Mouse (Mus musculus): ENCODE data around the gene Camta1.

Camta1 gene

DNA sequence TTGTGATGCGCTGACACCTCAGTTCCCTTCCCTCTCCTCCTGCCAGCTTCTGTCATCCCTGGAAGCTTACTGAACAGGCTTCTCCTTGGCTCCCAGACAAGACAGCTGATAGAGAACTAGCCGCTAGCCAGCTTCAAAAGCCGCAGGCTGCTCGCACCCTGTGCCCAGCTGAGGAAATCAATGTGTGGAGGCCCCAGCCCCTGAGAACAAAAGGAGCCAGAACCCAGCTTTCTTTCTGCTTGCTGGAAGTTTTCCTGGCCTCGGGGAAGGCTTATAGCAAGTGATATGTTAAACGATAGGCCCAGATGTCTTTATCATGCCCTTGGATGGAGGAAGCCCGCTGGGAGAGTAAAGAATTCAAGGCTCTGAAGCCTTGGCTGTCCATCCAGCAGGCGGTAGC, 411.7 kb downstream of the Camta1 start:
- DNase-seq (ENCODE audit: low spot score in 2 of 2), result no peak

DNA sequence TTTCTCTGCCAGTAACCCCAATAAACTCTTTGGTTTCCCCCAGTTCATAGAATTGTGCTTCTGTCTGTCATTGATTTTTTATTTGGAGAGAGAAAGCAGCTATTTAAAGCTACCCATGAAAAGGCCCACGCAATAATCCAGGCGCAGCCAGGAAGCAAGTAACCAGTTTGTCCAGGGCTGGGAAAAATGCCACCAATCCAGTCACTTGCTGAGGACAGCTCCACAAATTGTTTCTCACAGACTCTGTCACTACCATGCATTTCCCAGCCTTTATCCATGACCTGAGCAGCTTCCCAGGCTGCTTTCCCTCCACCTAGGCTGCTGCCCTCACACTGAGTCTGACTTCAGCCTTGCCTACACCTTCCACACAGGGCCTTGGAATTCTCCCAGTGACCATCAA, 413.3 kb downstream of the Camta1 start:
- DNase-seq (ENCODE audit: low spot score in 2 of 2), result no peak

DNA sequence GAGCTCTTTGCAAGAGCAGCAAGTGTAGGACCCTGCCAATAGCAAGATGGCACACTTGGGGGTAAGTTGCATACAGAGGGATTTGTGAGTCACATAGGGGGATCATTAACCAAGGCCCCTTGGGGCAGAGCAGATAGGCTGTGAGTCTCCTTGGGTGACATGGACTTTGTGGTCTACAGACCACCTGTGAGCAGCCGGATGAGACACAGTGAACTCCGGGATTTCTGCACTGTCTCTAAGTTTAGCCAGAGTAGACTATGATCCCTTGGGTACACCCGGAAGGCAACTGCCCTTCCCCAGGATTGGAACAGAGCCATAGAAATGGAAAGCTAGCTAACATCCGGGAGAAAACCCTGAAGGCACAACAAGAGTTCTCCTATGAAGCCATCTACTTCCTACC, 417.0 kb downstream of the Camta1 start:
- DNase-seq (ENCODE audit: low spot score in 2 of 2), result no peak

DNA sequence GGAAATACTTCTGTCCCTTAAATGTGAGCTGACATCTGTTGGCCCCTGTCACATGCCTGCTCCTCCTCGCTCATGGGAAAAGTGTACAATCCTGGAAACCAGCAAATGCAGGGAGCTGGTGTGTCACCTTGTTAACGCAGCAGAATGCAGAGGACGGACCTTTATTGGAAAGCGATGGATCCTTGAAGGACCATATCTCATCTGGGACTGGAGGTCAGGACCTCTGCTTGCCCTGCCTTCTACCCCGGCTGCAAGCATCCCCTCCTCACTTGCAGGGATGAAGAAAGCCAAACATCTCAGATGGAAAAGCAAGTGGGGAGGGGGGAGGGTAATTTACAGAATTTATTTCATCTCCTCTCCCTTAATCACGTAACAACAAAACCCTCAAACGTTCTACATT, 423.1 kb downstream of the Camta1 start:
- no peak for DNase-seq (ENCODE audit: low spot score in 2 of 2)

DNA sequence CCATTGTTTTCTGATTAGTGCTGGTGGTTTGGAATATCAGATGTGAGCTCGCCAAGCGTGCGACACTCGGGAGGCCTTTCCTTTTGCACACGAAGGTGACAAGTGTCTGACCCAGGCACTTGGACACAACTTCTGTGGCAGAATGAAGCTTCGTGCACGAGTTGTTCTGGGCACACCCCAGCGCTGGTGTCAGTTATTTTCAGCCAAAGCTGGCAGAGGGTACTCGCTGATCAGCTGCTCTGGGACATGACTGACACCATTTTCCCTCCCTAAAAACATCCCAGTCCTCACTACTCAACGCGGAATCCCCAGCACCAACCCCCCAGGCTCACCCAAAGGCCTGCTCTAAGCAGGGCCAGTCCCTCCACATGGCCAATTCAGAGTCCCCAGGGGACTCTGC, 423.8 kb downstream of the Camta1 start:
- no peak for DNase-seq (ENCODE audit: low spot score in 2 of 2)

DNA sequence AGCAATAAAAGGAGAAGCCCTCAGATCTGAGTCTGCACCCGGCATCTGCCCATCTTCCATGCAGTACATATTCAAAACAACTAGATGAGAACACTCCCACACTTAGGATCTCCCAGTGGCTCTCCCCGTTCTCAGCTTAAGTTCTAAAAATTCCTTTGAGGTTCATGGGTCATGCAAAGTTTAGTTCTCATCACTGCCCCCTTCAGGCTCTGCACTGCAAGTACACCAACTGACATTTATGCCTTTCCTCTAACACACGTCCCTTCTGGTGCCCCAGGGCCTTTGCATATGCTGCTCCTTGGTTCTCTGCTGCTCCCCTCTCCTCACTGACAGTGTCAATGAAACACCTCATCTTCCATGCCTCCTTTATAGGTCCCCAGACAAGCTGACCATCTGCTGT, 436.5 kb downstream of the Camta1 start:
- DNase-seq (ENCODE audit: low spot score in 2 of 2), result no peak

DNA sequence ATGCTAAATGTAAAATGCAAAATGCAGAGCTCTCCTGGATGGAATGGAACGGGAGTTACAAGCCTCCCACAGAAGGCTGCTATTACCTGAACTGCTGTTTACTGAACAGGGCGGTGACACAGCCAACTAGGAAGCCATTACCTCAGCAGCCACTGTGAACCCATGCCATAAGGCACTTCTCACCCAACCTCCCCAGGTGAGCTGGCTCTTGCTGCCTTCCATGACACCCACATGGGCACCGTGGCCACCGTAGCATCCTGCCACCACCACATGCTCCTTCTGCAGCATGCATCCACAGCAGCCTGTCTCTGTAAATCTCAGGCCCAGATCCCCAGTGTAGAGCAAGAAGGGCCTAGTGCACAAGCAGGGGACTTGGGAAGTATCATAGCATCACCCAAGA, 438.8 kb downstream of the Camta1 start:
- DNase-seq (ENCODE audit: low spot score in 2 of 2), result no peak

DNA sequence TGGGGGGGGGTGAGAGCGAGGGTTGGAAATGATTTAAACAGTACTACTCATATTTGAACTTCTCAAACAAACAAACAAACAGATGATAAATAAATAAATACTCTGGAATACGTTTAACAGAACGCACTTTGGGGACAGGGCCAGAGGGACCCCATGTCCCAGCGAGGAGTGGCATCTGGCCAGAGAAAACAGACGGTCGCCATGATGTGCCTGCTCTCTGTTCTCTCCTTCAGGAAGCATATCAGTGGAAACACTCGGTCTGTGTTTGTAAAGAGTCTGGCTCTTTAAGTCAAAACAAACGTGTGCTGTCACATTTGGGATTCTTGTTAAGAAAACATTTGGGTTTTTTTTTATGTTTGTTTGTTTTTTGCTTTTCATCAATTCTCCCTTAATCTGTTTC, 439.3 kb downstream of the Camta1 start:
- no peak for DNase-seq (ENCODE audit: low spot score in 2 of 2)

DNA sequence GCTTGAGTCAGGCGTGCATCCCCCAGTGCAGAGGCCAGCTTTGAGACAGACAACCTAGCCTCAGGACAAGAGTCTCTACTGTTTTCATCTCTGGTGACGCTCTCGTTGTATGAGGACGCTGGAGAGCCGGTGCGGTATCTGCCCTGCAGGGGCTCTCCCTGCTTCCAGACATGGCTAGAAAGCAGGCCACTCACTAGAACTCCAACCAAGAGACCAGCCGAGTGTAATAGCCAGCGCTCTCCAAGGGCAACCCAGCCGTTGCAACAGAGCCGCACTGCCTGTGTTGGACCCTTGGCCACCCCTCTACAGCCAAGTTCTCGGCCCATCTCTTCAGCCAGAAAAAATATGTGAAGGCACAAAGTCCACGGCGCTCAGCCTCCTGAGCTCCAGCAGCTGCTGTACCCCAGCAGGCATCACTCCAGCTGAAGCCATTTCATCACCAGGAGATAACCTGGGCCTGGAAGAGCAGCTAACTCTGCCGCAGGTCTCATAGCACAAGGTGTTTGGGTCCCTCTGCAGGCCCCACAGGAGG, 443.3 kb downstream of the Camta1 start:
- DNase-seq (ENCODE audit: low spot score in 2 of 2), result no peak

DNA sequence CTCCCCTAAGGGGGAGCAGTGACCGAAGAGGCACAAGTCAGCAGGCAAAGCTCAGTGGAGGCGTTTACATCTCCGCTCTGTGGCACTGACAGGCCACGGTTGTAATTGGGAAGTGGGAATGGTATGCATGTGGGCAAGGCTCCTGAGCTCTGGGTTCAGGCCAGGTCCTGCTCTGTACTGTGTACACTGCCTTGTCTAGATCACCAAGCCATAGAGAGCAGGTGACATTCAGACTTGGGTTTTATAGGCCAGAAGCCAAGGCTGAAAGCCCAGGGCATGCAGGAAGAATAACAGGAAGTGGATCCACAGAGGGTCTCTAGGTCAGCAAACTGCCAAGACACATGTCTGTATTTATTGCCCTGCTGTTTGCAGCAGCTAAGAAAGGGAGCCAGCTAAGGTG, 445.9 kb downstream of the Camta1 start:
- no peak for DNase-seq (ENCODE audit: low spot score in 2 of 2)

DNA sequence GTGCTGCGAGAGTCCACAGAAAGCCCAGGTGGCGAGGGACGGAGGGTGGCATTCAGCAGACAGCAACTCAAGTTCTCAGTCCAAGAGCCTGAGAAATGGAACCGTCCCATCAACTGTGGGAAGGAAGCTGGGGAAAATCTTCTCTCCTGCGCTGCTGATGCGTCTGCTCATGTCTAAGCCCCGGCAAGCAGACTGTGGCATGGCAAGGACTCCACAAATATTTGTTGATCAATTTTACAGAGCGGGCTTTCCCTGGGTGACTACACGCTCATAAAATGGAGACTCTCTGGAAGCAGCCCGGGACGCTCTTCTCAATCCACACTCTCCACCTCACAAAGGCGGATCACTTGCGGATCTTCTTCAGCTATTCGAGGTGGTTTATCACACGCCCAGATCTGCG, 446.3 kb downstream of the Camta1 start:
- no peak for DNase-seq (ENCODE audit: low spot score in 2 of 2)

DNA sequence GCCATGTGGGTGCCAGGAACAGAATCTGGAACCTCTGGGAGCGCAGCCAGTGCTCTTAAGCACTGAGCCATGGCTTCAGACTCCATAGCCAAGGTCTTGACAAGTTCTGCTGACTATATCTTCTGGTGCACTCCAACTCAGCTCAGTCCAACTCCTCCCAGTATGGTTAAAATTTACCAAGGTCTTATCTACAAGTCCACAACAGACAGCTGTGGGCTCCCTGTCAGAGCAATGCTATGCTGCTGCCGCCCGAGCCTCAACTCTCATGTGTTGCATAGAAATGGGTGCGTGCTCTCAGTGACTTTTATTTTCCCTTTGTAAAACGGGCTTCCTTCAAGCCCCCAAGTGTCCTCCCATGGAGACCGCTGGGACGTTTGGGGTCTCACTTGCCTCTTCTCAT, 446.7 kb downstream of the Camta1 start:
- no peak for DNase-seq (ENCODE audit: low spot score in 2 of 2)

DNA sequence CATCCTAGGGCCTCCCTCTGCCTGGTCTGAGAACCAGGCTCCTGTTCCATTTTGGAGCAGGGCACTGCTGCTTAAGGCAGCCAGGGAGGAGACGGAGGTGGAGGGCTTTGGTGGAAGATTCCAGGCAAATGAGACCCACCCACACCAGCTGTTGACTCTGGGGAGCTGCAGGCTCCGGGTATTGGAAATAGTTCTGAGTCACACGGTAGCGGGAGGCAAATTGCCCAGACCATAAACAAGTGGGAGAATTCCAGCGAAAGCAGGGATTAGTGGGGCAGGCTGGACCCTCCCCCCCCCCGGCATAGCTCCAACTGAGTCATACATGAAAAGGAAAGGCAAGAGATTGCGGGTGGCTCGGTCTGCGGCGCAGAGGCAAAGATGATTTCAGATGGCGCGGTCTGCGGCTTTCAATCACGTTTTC, 450.0 kb downstream of the Camta1 start:
- no peak for DNase-seq (ENCODE audit: low spot score in 2 of 2)

DNA sequence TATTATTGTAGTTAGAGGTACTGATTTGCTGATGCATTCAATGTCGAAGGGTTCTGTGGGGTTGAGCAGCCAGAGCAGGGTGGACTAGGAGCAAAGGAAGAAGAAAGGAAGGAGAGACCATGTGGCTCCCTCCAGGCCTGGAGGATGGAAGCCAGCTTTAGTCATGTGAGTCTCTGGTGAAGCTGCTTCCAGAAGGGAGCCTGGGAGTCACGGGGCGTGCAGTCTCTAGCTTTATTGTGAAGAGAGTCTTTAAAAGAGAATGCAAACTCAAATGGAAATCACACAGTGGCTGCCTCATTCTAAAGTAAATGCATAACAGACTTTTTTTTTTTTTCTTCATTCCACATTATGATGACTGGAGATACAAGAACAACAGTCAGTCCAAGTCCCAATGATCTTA, 450.7 kb downstream of the Camta1 start:
- no peak for DNase-seq (ENCODE audit: low spot score in 2 of 2)

DNA sequence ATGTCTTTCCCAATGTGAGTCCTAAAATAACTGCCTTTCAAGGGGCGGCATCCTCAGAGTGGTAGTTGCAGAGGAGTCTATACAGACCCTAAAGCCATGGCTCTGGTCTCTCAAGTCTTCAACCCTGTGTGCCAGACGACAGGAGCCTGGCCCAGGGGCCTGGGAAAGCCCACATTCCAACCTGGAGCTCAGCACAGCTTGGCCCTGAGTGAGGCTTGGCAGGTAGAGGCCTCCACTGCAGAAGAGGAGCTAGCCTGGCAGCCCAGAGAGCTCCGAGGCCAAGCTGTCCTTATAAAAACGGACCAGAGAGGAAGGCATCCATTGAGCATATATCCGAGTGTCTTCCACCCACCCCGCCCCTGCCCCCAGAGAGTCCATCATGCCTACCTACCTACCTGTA, 452.4 kb downstream of the Camta1 start:
- no peak for DNase-seq (ENCODE audit: low spot score in 2 of 2)

DNA sequence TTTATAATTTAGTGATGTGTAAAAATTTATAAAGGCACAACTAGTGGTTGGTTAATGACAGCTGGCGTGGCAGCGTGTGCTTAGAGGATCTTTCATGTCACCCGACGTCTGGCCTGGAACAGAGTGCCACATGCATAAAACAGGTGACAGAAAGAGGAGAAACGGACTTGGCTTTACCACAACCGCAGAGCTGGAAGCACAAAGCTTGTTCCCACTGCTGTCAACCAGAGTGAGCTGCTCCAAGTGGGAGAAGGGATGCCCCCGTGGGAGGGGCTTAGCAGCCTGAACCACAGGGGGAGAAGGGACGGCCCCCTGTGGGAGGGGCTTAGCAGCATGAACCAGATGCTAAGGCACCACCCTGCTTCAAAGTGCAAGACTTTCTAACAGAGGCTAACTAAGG, 452.9 kb downstream of the Camta1 start:
- no peak for DNase-seq (ENCODE audit: low spot score in 2 of 2)

DNA sequence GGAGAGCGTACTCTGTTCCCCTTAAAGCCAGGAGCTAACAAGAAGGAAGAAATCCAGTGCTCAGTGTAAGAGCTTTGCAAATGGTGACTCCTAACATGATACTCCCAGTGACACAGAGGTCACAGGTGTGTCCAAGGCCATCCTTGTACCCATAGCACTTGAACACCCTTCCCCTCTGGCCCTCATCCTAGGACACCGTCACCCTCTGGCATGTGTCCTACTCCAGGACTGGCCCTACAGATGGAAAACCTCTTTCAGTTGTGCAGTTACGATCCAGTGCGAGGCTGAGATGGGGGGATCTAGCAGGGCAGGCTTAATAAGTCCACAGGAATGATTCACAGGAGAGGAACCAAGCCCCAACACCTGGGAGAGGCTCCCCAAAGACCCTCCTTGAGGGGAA, 453.4 kb downstream of the Camta1 start:
- no peak for DNase-seq (ENCODE audit: low spot score in 2 of 2)

DNA sequence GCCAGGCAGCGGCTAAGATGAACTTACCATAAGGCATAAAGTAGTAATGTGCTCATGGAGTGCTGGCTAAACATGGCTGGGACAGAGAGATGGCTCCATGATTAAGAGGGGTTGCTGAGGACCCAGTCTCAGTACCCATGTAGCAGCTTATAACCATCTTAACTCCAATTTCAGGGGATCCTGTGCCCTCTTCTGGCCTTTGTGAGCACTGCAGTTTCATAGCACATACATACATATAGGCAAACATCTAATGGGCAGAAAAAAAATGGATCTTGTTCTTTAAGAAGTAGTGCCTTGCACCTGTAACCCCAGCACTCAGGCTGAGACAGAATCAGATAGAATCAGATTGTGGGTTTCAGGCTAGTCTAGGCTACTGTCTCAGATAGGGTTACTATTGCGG, 454.5 kb downstream of the Camta1 start:
- DNase-seq (ENCODE audit: low spot score in 2 of 2), result no peak

DNA sequence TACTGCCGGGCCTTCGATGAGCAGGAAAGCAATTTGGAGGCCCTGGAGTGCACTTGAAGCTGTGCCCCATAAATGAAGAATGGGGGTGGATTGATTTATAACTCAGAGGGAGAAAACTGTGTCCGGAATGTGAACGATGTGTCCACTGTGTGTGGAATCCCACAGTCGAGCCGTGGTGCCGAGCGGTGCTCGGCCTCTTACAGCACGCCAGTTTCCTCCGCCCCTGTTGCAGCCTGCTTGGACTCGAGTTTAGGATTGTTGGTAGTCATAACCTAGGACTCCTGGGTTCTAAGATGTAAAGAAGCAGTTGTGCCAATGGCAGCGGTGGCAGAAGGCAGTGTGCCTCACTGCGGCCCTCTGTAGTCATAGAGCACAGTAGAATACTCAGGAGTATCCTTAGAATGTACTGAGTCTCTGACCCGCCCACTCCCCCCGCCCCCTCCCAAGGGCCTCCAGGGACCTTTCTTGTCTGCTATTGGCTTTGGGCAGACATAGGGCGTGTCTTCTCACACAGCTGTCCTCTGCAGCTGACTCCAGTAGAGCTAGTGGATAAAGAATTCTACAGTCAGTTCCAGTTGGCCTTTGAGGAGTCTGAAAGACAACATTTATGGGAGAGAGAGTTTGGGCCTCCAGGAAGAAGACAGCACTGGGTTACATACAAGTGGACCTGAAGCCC, 457.0 kb downstream of the Camta1 start:
- DNase-seq (ENCODE audit: low spot score in 2 of 2), result no peak

DNA sequence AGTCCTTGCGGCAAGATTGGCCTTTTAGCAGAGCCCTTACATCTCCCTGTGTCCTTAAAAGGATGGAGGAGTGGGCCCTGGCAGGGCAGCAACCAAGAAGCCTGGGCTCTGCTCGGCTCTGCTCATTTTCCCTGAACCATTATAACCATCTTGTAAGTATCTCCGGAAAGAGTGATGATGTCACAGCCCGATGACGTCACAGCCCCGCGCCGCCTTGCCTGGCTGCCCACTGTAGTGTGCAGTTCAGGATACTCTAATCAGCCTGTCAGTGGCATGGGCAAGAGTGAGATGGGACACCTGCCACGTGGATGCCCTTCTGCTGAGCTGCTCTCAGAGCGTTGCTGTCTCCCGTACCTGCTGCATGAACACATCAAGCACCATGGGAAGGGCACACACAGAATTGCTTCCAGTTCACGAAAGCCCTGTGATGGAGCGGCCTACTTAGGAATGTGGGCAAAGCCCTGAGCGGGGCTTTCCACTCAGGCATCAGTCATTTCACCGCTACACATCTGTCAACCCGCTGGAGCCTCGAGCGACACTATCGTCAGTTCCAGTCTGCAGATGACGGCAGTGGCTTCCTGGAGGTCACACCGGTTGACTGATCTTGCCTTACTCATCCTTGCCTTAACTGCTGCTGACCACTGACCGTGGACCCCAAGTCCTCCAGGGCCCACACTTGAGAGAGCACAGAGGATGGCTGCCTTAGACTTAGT, 459.8 kb downstream of the Camta1 start:
- DNase-seq (ENCODE audit: low spot score in 2 of 2), result no peak

DNA sequence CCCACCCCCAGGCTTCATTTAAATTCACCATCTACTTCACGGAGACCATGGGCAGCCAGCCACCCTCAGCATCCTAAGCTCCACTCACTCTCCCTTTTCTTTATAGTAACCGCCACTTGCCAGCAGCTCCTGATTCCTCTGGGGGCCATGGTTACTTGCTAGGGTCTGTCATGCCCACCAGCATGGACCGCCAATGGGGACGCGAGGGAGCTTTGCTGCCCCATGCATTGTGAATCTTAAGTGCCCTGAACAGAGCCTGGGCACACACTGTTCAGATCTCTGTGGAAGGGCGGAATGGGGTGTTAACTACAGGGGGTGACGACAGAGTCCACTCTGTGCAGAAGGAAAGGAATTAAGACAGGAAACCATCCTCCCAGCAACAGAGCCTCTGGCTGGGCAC, 465.1 kb downstream of the Camta1 start:
- no peak for DNase-seq (ENCODE audit: low spot score in 2 of 2)

DNA sequence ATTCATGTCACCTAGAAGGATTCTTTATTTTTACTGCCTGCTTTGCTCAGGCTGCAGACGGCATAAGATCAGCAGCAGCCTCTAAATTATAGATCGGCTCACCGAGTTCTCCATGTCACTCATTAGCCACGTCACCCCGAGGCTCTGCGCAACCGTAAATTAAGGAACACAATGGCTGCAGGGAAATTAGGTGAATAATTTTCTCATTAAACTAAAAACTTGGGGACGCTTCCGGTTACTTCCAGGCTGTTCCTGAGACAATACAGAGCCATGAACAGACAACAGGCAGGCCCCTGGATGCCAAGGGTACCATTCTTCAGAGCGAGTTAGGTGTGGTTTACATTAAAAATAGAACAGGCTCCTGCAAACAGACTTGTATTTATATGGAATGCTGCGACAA, 472.3 kb downstream of the Camta1 start:
- no peak for DNase-seq (ENCODE audit: low spot score in 2 of 2)

DNA sequence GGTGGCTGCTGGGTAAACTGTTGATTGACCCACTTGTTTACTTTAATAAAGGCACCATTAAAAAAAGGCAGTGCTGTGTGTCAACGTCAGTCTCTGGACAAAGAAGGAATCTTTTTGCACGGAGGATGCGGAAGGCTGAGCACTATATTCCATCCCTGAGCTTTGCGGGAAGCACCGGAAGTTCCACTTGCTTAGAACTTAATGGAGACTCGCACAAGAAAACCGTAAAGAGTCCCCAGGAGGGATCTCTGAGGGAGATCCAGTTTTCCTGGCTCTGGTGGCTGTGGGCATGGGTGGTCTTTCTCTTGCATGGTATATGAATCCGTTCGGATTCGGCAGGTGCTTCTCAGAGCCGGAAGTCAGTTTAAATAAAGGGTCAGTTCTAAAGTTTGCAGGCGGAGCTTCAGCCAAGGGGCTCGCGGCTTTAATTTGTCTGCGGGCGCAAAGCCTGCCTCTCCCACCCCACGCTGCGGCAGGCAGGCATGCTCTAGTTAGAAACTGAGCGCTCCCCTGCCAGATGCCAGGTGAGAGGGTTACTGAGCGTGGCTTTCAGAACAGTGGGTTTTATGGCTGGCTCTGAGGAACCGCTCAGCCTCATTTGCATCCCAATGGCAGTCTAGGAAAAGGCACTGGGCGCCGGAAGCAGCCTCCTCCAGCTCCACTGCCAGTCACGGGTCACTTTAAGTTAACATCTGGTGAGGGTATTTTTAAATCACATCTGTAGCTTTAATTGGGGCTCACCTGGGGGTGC, 474.8 kb downstream of the Camta1 start:
- no peak for DNase-seq (ENCODE audit: low spot score in 2 of 2)

Data from spleen, postnatal 14 days (tissue).